Mouse (Mus musculus) c-Kit-positive CD71-positive TER-119-positive erythroid progenitor cells, embryonic 14.5 days (primary cell): Measurements from ENCODE around the gene Gm15319.
"Not testable (repeated sequence)": the region's sequence is repeated elsewhere in the genome, so short reads cannot be mapped to it uniquely, and the experiment has no call there.

Experiments
- DNase-seq: peaks from one replicate; pipeline ENCODE4 v3.0.0-alpha.2; 2013; ENCODE audit warnings: low spot score

The Gm15319 gene

GRCm38 (mm10) chr8:20363110-20363509 is at the start of gene Gm15319:
Gm15319 (minus strand) TSS chr8:20363210.
- DNase-seq = not testable (repeated sequence)

GRCm38 (mm10) chr8:20410355-20410754 is 47.3 kb upstream of the Gm15319 start:
- not testable (repeated sequence) for DNase-seq

DNA sequence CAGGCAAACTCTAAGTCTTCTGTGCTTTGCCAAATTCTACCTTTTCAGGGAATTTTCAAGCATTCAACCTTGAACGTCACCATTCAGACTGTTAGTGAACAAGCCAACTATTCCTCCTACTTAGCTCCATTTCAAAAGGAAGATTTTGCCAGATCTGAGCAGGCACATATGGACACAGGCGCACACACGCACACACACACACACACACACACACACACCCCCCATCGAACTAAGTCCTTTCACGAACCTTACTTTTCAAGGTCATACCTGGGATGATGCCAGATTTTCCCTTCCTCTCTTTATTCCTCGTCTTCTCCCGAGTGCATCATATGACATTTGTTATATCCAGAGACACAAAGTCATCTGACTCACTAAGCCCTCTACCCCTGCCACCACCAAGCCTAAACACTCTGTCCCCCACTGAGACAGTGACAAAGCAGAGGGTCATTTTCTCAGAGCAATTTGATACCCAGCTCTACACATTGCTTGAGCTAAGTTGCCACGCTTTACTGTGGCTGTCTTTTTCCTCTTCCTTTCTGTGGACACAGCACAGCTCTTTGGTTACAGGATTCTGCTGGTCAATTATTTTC is 45.5 kb upstream of the Gm15319 start:
- not testable (repeated sequence) for DNase-seq

GRCm38 (mm10) chr8:20389363-20389739 is 26.3 kb upstream of the Gm15319 start:
- DNase-seq = not testable (repeated sequence)

- DNase-seq = not testable (repeated sequence)
Observed at GRCm38 (mm10) chr8:20388706-20389362, 25.8 kb upstream of the Gm15319 start.

DNA sequence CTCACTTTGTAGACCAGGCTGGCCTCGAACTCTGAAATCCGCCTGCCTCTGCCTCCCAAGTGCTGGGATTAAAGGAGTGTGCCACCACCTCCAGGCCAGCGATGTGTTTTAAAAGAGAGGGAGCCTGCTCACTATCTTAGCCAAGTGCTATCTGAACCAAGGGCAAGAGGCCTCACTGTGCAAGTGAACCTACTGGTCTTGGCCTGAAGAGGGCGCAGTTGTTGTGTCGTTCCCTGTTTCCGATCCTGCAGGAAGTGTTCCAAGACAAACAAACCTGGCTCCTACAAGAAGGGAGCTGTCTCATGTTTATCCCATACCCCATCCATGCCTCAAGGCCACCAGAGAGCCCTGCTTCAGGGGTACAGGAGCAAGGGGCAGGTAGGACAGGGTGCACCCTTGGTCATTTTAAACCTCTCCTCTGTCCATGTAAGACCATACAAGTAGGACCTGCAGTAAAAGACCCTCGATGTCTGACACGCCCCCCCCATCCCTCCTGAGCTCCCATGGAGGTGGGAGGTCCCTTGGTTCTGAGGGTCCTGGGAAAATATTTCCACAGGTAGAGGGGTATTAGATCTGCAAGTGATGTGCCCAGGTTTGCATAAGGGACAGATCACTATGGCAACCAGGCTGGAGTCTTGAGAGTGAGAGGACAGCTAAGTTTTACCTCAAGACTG is 24.2 kb upstream of the Gm15319 start:
- not testable (repeated sequence) for DNase-seq

DNA sequence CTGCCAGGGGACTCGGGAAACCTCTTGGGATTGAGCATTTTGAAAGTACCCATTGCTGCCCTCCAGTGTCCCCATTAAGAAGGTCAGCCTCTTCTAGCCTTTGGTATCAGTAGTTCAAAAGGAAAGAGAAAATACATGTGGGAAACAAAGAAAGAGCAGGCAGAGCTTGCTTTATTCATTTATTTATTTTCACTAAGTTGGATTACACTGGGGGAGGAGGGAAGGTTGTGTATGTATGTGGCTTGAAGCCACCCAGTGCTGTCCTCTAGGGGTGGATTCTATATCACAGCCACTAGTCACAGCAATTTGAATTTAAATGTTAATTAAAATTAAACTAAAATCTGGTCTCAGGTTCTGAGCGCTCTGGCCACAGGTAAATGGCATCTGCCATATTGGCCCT is 22.0 kb upstream of the Gm15319 start:
- not testable (repeated sequence) for DNase-seq

GRCm38 (mm10) chr8:20384131-20384530 is 21.1 kb upstream of the Gm15319 start:
- DNase-seq = not testable (repeated sequence)

DNA sequence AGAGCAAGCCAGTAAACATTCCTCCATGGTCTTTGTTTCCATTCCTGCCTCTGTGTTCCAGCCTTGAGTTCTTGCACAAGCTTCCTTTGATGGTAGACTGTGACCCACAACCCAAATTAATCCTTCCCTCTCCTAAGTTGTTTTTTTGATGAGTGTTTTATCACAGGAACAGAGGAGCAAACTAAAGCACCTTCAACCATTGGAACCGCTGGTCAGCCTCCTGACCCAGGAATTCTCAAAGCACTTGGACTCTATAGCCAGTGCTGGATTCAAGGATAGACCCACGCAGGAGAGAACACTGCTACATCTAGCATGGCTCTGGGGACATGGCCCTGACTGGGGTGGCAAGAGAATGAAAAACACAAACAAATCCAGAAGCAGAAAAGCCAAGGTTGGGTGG is 19.1 kb upstream of the Gm15319 start:
- DNase-seq = not testable (repeated sequence)

GRCm38 (mm10) chr8:20381637-20382036 is 18.6 kb upstream of the Gm15319 start:
- DNase-seq = not testable (repeated sequence)

DNA sequence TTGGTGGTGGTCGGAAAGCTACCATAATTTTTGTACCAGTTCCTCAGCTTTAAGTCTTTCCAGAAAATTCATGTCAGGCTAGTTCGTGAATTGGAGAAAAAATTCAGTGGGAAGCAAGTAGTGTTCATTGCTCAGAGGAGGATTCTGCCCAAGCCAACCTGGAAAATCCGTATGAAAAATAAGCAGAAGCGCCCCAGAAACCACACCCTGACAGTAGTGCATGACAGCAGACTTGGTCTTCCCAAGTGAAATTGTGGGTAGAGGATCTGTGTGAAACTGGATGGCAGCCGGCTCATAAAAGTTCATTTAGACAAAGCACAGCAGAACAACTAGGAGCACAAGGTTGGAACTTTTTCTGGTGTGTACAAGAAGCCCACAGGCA is 18.2 kb upstream of the Gm15319 start:
- DNase-seq = not testable (repeated sequence)

GRCm38 (mm10) chr8:20380590-20381238 is 17.7 kb upstream of the Gm15319 start:
- not testable (repeated sequence) for DNase-seq

DNA sequence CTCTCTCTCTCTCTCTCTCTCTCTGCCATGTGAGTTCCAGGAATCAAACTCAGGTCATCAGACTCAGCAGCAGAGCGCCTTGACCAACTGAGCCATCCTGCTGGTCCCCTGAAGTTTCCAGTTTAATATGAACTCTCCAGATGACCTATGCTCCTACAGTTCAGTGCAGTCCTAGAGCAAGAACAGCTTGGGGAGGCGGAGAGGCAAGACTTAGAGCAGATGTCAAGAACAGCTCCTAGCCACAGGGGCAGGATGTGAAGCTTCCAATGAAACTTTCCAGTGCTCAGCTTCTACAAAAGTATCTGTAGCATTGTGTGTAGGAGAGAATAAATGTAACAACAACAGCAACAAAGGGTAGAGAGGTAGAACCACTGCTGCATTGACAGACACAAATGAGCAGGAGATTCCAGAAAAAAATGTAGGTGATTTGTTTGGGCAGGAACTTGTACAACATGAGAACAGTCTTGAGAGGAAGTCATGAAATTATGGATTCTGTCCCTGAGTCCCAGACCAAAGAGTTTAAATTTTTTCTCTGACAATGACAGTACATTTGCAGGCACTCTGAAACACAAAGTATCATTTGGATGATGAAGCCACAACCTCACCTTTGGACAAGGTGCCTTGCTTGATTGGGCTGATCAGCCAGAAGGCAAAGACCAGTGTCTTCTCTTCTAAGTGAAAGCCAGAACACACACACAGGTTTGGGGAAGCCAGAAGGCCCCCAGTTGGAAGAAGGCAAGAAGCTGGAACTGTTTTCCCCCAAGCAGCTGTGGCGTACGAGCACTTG is 16.8 kb upstream of the Gm15319 start:
- not testable (repeated sequence) for DNase-seq

DNA sequence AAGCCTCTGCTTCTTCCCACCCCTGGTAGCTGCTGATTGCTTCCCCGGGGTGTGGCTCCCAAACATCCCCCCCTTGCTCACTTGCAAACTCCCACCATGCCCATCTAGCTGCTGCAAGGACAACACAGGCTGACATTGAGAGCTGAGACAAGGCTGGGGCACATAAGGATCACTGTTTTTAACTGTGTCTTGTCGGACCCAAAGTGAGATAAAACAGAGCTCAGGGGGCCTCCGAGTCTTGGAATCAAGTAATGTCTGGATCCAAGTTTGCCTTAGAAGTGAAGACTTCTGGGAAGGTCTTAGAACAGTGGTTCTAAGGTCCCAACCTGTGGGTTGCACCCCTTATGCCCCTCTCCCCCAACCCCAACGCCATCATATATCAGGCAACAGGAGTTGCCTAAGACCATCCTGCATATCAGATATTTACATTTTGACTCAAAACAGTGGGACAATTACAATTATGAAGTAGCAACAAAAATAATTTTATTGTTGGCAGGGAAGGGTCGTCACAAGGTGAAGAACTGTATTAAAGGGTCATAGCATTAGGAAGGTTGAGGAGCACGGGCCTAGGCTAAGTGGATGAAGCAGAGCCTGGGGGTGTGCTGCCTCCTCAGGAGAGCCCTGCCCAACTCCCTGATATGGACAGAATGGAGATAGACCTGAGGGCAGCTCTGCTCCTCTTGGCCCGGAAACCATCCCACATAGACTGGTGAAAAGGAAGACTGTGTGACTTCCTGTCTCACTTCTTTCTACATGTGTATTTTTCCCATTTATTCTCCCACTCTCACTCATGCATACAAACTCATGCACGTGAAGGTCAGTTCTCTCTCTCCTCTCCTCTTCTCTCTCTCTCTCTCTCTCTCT is 16.0 kb upstream of the Gm15319 start:
- not testable (repeated sequence) for DNase-seq

DNA sequence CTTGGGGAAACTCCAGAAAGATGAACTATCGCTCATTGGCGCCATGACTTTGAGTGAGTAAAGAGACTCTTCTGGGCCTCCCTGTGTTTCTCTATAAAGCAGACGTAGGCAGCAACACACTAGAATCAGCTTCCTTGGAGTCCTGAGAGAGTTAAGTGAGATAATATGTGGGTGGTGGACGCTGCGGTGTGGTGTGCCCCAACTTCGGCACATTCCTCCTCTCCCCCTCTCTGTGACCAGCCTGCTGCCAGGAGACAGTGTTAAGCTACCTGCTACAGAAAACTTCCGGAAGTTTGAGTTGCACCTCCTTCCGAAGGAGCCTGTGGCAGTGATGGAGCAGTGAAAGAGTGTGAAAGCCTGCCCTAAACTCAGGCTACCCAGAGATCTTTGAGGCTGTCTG is 15.3 kb upstream of the Gm15319 start:
- not testable (repeated sequence) for DNase-seq

GRCm38 (mm10) chr8:20375698-20376097 is 12.7 kb upstream of the Gm15319 start:
- not testable (repeated sequence) for DNase-seq

GRCm38 (mm10) chr8:20356386-20356785 is 6.6 kb downstream of the Gm15319 start:
- not testable (repeated sequence) for DNase-seq

GRCm38 (mm10) chr8:20353579-20353978 is 9.4 kb downstream of the Gm15319 start:
- DNase-seq = not testable (repeated sequence)

GRCm38 (mm10) chr8:20302759-20303158 is 60.3 kb downstream of the Gm15319 start:
- not testable (repeated sequence) for DNase-seq

DNA sequence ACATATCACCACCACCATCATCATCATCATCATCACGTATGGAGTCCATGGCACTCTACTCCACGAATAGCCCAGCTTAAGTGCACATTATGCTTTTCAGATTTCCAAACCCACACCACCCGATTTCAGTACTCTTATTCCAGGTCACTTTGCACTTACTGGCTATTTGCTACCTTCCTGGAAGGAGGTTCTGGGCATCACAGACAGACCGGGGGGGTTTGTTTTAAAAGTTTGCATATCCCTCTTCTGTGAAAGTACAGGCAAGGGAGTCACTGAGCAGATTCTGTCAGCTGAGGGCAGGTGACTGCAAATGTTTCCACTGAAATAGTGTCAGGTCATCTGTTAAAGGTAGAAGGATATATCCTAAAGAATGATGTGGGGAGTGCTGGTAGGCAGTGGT is 63.0 kb downstream of the Gm15319 start:
- not testable (repeated sequence) for DNase-seq
